Mouse (Mus musculus) lung, postnatal 4 days (tissue): ENCODE results near the gene Ak1.

ENCODE experiments used
- DNase-seq, 2 experiments: peaks; one replicate each; pipeline ENCODE4 v3.0.0; 2021

Gene Ak1

GRCm38 (mm10) chr2:32621517-32621859, at the start of gene Ak1:
Gene Ak1, plus strand, starts transcription at chr2:32621758.
- DNase-seq, result no peak

- no peak for DNase-seq
These were observed 49.4 kb upstream of the Ak1 start for GRCm38 (mm10) chr2:32572196-32572595.

DNA sequence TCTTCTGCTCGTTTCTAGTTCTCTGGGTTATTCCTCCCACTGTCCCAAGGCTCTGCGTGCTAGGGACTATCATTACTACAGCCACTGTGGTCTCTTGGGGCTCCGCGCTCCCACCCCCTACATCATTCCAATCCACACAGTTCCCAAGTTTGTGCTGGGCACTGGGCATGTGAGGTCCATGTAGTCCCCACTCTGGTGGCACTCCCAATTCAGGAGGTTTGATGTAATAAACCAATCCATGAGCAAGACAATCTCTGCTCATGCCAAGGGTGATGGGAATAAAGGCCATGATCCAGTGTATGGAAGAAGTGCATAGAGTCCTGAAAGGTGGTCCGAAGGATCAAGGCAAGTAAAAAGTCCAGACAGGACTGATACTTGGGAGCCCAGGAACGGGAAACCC, 47.1 kb upstream of the Ak1 start, which contains the start of gene Pip5kl1:
Gene Pip5kl1, plus strand, starts transcription at position 301 of the 400 bp plus-strand sequence.
- DNase-seq, result no peak

DNA sequence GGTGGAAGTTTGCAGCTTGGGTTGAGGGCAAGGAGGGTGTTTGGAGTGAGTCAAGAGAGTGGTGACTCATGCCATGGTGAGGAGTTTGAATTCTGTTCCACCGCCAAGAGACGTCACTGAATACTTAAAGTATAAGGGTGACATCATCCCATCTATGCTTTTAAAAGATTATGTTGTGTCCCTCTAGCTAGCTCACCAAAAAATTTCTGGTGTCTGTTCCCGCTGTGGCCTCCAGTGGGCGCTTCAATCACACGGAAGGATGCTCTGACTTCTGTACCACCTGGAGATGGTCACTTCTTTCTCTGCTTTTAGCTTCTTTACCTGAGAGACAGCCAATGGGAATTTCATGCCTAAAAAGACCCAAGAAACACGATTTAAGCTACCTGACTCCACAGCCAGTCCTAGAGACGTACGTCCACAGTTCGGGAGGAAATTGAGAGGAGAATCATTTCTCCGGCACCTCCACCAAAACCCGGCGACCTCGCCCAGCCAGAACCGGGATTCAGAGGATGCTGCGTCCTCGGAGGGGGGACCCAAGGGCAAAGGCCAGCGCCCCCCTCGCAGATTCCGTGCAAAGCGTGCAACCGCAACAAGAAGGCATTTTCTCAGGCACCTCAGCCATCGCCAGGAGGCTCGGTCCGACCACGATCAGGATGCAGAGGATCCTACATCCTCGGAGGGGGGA, 46.5 kb upstream of the Ak1 start:
- DNase-seq, result peak in 1 of 2 experiments; percentile 66

DNA sequence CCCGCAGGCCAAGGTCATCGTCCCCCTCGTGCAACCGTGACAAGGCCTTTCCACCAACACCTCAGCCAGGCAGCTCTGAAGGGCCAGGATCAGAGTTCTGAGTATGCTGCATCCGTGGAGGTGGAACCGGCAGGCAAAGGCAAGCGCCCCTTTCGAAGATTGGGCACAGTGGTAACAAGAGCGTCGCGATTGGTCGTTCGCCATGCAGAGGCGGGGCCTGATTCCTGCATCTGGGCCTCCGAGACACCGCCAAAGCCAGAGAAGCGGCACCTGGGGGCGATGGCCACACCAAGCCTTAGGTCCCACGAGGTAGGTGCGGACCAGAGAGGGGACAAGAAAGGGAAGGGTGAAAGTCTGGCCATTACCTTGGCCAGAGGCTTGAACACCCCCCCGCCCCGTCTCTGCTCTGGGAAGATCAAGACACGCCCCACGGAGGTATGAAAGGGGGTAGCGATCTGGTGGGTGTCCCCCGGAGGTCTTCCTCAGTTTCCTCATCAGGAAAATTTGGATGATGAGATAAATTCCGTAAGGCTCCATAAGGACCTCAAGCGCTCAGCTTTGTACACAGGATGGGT, 45.9 kb upstream of the Ak1 start, which contains the start of gene 9430097D07Rik:
Gene 9430097D07Rik, minus strand, starts transcription at position 99 of the 575 bp plus-strand sequence.
- peak in 1 of 2 experiments; percentile 38 for DNase-seq

- no peak for DNase-seq
These were observed 45.0 kb upstream of the Ak1 start for GRCm38 (mm10) chr2:32576532-32576931.

GRCm38 (mm10) chr2:32578146-32579046, 43.2 kb upstream of the Ak1 start:
- peak; percentile 50 to 68 for DNase-seq

GRCm38 (mm10) chr2:32581450-32582095, 40.0 kb upstream of the Ak1 start:
- peak; percentile 71 to 78 for DNase-seq

DNA sequence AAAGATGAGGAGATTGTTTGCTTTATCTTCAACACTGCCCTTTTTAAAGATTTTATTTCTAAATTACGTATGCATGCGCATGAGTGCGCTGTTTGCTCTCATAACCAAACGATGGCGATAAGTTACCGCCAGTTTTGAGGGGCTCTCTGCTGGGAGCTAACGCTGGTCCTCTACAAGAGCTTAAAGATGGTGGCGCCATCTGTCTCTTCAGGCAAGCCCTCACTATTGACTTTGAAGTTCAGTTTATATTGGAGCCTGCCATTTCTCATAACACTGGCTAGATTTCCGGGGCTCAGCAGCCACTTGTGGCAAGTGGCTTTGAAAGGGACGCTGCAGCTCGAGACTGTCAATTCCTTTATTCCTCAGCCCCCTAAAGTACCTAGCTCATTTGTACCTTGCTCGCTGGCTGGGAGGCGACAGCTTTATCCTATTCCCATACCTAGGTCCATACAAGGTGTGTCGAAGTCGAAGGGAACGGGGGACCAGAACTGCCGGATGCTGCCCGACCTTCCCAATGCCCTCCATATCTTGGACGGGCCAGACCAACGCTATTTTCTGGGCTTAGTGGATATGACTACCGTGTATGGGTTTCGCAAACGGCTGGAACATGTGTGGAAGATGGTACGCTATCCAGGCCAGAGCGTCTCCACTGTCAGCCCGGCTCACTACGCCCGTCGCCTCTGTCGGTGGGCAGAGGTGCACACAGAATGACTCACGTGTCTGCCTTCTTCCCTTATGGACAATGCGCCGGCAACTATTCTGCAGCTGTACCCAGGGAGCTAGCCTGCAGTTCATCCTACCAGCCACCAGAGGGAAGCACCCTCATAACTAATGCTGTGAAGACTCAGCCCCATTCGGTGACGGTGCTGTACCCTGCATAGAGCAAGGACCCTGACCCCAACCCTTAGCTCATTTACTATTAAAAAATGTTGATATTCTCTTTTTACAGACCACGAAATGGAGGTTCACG, 38.4 kb upstream of the Ak1 start:
- DNase-seq, result peak; percentile 77 to 88

DNA sequence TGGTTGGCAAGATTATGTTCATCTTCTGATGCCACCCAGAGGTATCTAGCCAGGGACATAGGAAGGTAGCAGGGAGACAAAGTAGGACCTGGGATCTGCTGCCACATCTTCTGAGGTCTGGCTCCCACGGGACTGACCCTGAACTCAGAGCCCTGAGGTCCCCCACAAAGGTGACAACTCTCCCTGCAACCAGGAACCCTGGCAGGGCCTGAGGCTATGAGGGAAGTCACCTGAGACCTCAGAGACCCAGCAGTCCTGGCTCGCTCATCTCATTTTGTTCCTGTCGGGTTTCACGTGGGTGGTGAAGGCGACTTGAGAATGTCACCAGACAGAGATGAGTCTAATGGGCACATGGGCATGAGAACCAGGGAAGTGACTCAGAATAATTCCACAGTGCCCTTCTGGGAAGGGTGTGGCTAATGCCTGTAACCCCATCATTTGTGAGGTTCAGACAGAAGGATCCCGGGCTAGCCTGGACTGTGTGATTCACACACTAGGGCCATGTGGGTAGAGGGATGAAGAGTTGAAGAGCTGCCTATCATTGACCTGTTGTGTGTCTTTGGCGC, 36.3 kb upstream of the Ak1 start:
- no peak for DNase-seq

GRCm38 (mm10) chr2:32586871-32587351, 34.6 kb upstream of the Ak1 start, which contains the start of gene St6galnac4:
Gene St6galnac4, plus strand, starts transcription at chr2:32587095.
- peak; percentile 94 to 95 for DNase-seq

DNA sequence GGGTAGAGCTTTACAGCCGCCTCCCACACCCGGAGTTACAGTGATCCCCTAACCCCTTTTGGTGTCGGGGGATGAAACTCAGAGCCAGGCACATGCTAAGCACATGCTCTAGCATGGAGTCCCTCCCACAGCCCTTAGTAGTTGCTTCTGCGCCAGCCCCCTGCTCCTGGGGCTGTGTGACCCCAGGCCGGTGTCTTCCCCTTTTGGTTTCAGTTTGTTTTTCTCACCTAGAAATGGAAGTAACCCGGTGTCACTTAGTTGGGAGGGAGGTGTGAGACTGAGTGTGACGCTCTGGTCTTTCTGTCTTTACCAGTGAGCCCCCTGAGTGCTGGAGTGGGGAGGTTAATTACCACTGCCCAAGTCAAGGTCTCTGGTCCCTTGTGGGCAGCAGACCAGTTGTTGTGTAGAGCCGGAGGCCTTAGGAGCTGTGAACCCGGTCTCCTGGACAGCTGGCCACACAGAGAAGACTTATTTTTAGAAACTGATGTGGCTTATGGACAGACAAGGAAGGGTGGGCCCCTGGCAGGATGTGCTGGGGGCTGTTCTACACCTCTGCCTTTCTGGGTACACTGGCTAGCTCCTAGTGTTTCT, 33.7 kb upstream of the Ak1 start:
- peak; percentile 48 to 60 for DNase-seq

GRCm38 (mm10) chr2:32589213-32589795, 32.3 kb upstream of the Ak1 start:
- peak in 1 of 2 experiments; percentile 70 for DNase-seq

- no peak for DNase-seq
These were observed 31.3 kb upstream of the Ak1 start for GRCm38 (mm10) chr2:32590224-32590623.

- DNase-seq, result no peak
These were observed 30.3 kb upstream of the Ak1 start for GRCm38 (mm10) chr2:32591249-32591648.

GRCm38 (mm10) chr2:32596725-32597124, 24.8 kb upstream of the Ak1 start:
- DNase-seq, result no peak

DNA sequence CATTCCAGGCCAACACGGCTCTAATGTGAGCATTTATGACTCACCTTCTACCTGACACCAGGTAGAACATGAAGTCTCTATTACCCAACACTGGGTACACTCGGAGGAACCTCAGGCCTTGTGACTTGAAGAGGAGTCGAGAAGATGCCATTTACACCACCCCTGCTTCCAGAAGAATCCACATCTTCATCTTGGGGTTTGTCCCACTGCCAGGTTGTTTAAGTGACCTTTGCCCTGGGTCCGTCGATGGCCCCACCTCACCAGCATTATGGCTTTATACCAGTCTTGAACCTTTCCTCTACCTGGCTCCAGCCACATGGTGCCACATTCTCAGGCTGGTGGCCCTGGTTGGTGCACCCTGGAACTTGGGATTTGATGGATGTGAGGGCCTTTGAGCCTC, 24.3 kb upstream of the Ak1 start:
- no peak for DNase-seq

DNA sequence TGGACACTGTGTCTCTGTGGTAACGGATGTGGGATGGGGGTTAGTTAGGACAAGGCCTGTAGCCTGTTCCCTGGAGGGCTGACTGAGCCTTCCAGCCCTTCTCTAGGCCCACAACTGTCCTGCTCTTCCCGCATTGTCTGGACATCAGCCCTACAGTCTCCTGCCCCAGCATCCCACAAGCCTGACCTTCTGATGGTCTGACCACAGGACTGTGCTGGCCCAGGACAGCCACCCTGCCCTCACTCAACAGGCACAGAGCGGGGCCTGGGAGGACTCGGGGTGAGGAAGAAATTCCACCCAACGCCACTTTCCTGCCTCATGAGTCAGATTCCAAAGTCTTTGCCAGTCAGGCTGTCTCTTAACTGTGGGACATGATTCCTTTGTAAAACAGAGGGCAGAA, 23.9 kb upstream of the Ak1 start:
- DNase-seq, result no peak

DNA sequence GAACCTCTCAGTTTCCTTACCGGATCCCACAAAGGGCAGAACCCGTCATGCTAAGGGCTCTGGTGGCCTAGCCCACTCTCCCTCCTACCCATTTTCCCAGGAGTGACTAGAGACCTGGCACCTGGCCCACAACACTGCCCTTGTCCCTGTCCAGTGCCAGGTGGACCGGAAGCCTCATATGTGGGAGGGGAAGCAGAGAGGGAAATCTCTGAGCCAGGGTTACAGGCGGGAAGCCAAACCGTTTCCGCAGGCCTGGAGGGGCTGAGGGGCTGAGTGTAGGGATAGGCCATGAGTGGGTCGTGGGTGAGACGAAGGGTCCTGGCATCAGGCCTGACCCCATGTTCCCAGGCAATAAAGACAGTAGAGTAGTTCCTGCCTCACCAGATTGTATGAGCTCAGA, 23.1 kb upstream of the Ak1 start:
- DNase-seq, result no peak

- DNase-seq, result no peak
These were observed 22.1 kb upstream of the Ak1 start, which contains the start of gene St6galnac6 for GRCm38 (mm10) chr2:32599409-32599808. Gene St6galnac6, plus strand, starts transcription at chr2:32599709.
